ENCODE assay signal across 8 mouse cellular contexts in the genomic region with DNA sequence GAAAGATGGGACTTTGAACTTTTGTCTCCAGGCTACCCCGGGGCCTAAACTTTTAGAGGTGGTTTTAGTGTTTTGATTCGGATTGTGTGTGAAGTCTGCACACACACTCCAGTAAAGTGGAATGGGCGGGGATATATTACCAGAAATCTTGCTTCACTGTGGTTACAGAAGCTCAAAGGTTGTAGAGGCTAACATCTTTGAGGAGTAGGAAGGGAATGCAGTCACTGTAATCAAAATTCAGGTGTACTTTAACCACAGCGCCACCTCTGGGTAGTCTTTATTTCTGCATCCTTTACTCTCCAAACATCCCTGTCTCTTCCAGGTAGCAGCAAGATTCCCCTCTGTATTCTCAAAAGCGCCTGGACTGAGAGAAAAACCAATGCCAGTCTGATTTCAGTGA. TPM values are rescaled to one million over a fixed set of nuclear protein-coding genes. Genes with fewer than 3 reads are reported as not detected.
DNase-seq lines count a peak whose midpoint lies in the region; ATAC-seq and TF ChIP-seq lines count a peak whose summit lies in the region.
"Had no signal": no experiment of that assay in that cellular context is flagged by ENCODE, and none has a peak within 500 bp of the region (broad histone marks: within the 10 kb centered on the region; RNA-seq: fewer than 3 reads in every experiment).

No protein-coding gene starts in this region.

- no peaks in the 10 kb centered on the region for H3K36me3 ChIP-seq in ES-E14 (ENCODE audit: control insufficient read depth, insufficient read depth, low read length, poor library complexity, severe bottlenecking)
- H3K36me3 ChIP-seq in embryonic facial prominence, embryonic 14.5 days (ENCODE audit: control insufficient read depth, insufficient read depth, low read length), result no peaks in the 10 kb centered on the region
- H3K36me3 ChIP-seq: midbrain, embryonic 12.5 days had no signal

- no peak overlapping the region for H3K27ac ChIP-seq in ES-E14 (ENCODE audit: insufficient read depth, low read depth, low read length, poor library complexity, severe bottlenecking)
- no peak overlapping the region for H3K27ac ChIP-seq in embryonic facial prominence, embryonic 14.5 days (replicated peaks; ENCODE audit: low read depth, low read length)
- H3K27ac ChIP-seq: midbrain, embryonic 12.5 days had no signal

- no peak for ATAC-seq in embryonic facial prominence, embryonic 14.5 days (ENCODE audit: low read depth)

- peak; percentile 69 to 70 for DNase-seq in left cerebral cortex, postnatal 14 days (ENCODE audit: low spot score in 2 of 2)
- no peak for DNase-seq in left cerebral cortex, adult 9 months (ENCODE audit: low spot score in 2 of 2)
- peak; percentile 64 for DNase-seq in ES-E14 (ENCODE audit: low read depth, low spot score)
- peak; percentile 37 for DNase-seq in adrenal gland, postnatal 25 days
- DNase-seq in embryonic facial prominence, embryonic 14.5 days (ENCODE audit: low spot score), result peak; percentile 68
- DNase-seq in lung, adult 18-20 months, result peak; percentile 46 to 69
- peak; percentile 22 for DNase-seq in testis, postnatal 14 days (ENCODE audit: low spot score)

- no peak overlapping the region for H3K4me2 ChIP-seq in embryonic facial prominence, embryonic 14.5 days (ENCODE audit: low read depth, low read length)
- H3K4me2 ChIP-seq: midbrain, embryonic 12.5 days had no signal

- H3K27me3 ChIP-seq in embryonic facial prominence, embryonic 14.5 days (replicated peaks; ENCODE audit: control insufficient read depth, insufficient read depth, low read length), result no peaks in the 10 kb centered on the region
- H3K27me3 ChIP-seq: midbrain, embryonic 12.5 days had no signal

- H3K9me3 ChIP-seq in ES-E14 (ENCODE audit: control insufficient read depth, insufficient read depth, low read depth, low read length), result no peaks in the 10 kb centered on the region
- no peaks in the 10 kb centered on the region for H3K9me3 ChIP-seq in embryonic facial prominence, embryonic 14.5 days (ENCODE audit: control insufficient read depth, low read length)
- H3K9me3 ChIP-seq: midbrain, embryonic 12.5 days had no signal

- WGBS in embryonic facial prominence, embryonic 14.5 days, result 50% methylated on average over 5 of the region's 5 CpGs

- in situ Hi-C loops in ES-E14 (cut with MboI; ENCODE audit: low sequenced_read_pairs in 2 of 2, unreplicated experiment in 2 of 2), result no loop called here

- no peak overlapping the region for H3K4me3 ChIP-seq in ES-E14 (ENCODE audit: insufficient read depth in 1 of 2, low read depth in 1 of 2, low read length in 2 of 2, poor library complexity in 1 of 2, severe bottlenecking in 1 of 2)
- H3K4me3 ChIP-seq in embryonic facial prominence, embryonic 14.5 days (ENCODE audit: low read depth, low read length), result no peak overlapping the region
- H3K4me3 ChIP-seq: midbrain, embryonic 12.5 days had no signal

- intact Hi-C loops in left cerebral cortex, postnatal 14 days (cut with DNase I), result loop anchor here (10.0 kb wide), 1 partner anchor 963 kb away; no protein-coding TSS in a partner anchor

- H3K9ac ChIP-seq in ES-E14 (ENCODE audit: insufficient read depth, low read depth, low read length, poor library complexity, severe bottlenecking), result no peak overlapping the region
- H3K9ac ChIP-seq in embryonic facial prominence, embryonic 14.5 days (ENCODE audit: low read depth, low read length), result no peak overlapping the region
- H3K9ac ChIP-seq: midbrain, embryonic 12.5 days had no signal

- H3K4me1 ChIP-seq in ES-E14 (ENCODE audit: control insufficient read depth in 2 of 2, insufficient read depth in 2 of 2, low read length in 2 of 2, poor library complexity in 1 of 2), result no peaks in the 10 kb centered on the region
- no peaks in the 10 kb centered on the region for H3K4me1 ChIP-seq in embryonic facial prominence, embryonic 14.5 days (ENCODE audit: control insufficient read depth, insufficient read depth, low read length)

TF ChIP-seq in ES-E14, 5 proteins besides CTCF, POLR2A, EP300 and RAD21:
- TF ChIP-seq MAFK (IDR thresholded peaks at IDR 0.05; ENCODE audit: insufficient read depth, low read depth, low read length), result no peak
- 0 out of 2 replicates have a peak, but pooled peaks have one; percentile 25 for TF ChIP-seq ZC3H11A (IDR thresholded peaks at IDR 0.05; ENCODE audit: borderline replicate concordance, low read depth, low read length)
- no peak for TF ChIP-seq ZNF384 (IDR thresholded peaks at IDR 0.05; ENCODE audit: low read depth, low read length)
- TF ChIP-seq HCFC1 (IDR thresholded peaks at IDR 0.05; ENCODE audit: borderline replicate concordance, insufficient read depth, low read length), result no peak
- no peak for TF ChIP-seq CHD2 (IDR thresholded peaks at IDR 0.05; ENCODE audit: low read depth, low read length)

RNA-seq across cellular contexts. Expression of a gene that starts 2.5 kb away (rescaled TPM):
- 100 to 1,000 TPM; 306 to 308 TPM for total RNA-seq in left cerebral cortex, postnatal 14 days (2021)
- 10.6 and 17.3 TPM in 2 replicates for total RNA-seq in ES-E14 (2012; rRNA removed)
- 92.8 and 97.9 TPM in 2 replicates for total RNA-seq in adrenal gland, postnatal 25 days (2021)
- 83.6 and 84.2 TPM in 2 replicates for polyA plus RNA-seq in embryonic facial prominence, embryonic 14.5 days (2014; fragmentation: Nextera tagmentation; extraction: Ambion mirVana)

Comparison
In these comparisons a context has a peak if more than half of its experiments do, and no peak if none do; other contexts are left out.
1. DNase-seq: peak in left cerebral cortex, postnatal 14 days (2 of 2), ES-E14 (single experiment), adrenal gland, postnatal 25 days (single experiment), embryonic facial prominence, embryonic 14.5 days (single experiment), lung, adult 18-20 months (2 of 2) and testis, postnatal 14 days (single experiment); none in left cerebral cortex, adult 9 months (0 of 2).